1 mouse cellular context compared by ENCODE assay signal in the genomic region with DNA sequence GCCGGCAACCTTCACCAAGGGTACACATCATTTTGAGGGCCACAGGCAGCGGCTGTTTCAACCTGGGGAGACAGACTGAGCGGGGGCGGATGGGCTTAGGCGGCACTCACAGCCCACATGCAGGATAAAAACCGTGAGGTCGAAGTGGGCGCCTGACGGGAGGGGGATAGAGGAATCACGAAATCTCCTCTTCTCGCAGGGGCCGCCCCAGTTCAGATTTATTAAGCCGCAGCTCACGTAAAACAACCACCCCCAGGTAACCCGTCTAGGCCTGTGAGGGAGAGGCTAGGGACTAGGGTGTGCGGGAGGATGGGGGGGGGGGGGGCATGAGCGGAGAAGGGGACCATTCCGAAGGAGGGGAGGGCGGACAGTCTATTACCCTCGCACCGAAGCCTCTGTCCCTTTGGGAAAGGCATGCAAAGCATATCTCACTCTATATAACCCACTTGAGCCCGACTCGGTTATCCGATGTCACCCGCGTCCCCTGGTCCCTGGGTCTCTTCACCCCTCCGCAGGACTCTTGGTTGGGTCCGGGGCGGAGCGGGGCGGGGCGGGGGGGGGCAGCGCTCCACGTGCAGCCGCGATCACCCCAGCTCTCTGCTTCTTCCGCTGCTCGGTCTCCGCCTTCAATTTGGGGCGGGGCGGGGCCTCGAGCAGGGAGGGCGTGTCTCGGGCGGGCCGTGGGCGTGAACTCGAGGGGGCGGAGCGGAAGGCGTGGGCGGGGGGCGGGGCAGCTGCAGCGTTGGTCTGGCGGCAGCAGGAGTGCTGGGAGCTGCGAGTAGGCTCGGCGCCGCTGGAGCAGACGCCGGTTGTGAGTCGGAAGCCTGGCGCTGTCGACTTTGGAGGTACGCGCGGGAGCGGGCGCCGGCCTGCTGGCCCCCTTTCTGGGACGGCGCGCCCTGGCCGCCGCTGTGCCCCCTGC.
TF ChIP-seq lines count a peak whose summit lies in the region.

TSS of gene Frmd6 (plus strand) at position 786 of the 922 bp plus-strand sequence.

TF ChIP-seq in MEL, 35 proteins besides CTCF, POLR2A, EP300 and RAD21 (continued from another document):
- TF ChIP-seq MYC (IDR thresholded peaks at IDR 0.05; ENCODE audit: low read depth, low read length) (0 out of 2 replicates have a peak, but pooled peaks have one; percentile 16), MAFK (IDR thresholded peaks at IDR 0.05; ENCODE audit: borderline replicate concordance, low read depth, low read length) (no peak), GABPA (IDR thresholded peaks at IDR 0.05; ENCODE audit: low read depth, low read length) (no peak), NELFE (IDR thresholded peaks at IDR 0.05; ENCODE audit: low read depth, low read length) (peak; percentile 70), JUND (IDR thresholded peaks at IDR 0.05; ENCODE audit: low read depth, low read length) (no peak), KAT2A (conservative IDR thresholded peaks at IDR 0.05; ENCODE audit: low read depth, low read length) (peak; percentile 35; the same call in 1 of the 2 replicates), POLR2AphosphoS5 (IDR thresholded peaks at IDR 0.05; ENCODE audit: borderline replicate concordance, low read depth, low read length) (no peak), CHD1 (IDR thresholded peaks at IDR 0.05; ENCODE audit: low read depth, low read length) (peak; percentile 99), ZC3H11A (IDR thresholded peaks at IDR 0.05; ENCODE audit: low read depth, low read length) (no peak), ZNF384 (IDR thresholded peaks at IDR 0.05; ENCODE audit: low read depth, low read length) (no peak), POLR2AphosphoS2 (IDR thresholded peaks at IDR 0.05; ENCODE audit: low read length) (peak; percentile 67; the same call in 1 of the 2 replicates)
